Mouse (Mus musculus): Measurements from ENCODE around the gene AU040320. TPM values are rescaled to one million over a fixed set of nuclear protein-coding genes. Genes with fewer than 3 reads are reported as not detected.

AU040320 gene
- total RNA-seq, 2 experiments from 2014 or later: 27.4 to 29.5 TPM

DNA sequence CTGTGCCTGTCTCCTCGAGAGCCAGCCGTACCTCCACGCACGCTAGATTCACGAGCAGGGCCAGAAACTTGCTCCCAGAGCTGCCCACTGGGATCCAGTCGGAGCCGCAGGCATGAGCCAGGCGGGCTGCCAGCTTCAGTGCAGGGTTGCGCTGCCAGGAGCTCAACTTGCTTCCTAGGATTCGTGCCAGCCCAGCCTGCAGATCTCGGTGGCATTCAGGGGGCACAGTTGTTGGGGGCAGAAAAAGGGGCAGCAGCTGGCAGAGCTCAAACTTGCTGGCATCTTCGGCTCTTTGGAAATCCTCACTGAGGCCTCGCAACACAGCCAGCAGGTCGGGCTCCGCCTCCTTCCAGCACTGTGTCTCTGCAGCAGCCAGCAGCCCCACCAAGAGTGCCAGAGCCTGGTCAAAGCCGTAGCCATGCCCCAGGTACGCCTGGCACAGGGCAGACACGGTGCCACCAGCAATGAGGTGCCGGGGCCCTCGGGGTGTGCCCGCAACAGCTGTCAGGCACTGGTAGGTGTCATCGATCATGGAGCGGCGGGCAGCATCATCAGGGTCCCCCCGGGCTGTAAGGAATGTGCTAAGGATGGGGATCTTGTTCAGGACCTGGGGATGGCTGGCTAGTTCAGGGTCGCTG lies 3.2 kb upstream of the AU040320 start:
- DNase-seq: peak; percentile 57

- no peak for DNase-seq
Observed at GRCm38 (mm10) chr4:126750863-126751555, 2.3 kb upstream of the AU040320 start.

DNA sequence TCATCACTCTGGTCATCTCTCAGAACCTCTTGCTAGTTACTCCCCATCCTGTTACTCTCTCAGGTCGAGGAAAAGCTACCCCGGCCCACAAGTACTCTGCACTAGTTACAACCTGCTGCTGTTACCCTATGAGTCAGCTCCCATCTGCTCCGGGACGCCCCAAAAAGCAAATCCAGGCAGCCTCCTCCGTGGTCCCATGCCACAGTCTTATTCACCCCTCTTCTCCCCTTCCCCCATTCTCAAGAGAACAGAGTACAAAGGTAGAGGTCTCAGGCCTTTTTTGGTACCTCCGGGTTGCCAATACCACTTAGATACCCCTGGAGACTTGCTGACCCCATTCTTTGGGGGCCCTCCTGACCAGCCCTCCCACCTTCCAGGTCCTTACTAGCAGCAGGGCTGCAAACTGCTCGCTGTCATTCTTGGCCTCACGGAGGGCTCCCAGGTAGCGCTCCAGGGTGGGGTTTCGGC lies 1.8 kb upstream of the AU040320 start:
- no peak for DNase-seq

DNA sequence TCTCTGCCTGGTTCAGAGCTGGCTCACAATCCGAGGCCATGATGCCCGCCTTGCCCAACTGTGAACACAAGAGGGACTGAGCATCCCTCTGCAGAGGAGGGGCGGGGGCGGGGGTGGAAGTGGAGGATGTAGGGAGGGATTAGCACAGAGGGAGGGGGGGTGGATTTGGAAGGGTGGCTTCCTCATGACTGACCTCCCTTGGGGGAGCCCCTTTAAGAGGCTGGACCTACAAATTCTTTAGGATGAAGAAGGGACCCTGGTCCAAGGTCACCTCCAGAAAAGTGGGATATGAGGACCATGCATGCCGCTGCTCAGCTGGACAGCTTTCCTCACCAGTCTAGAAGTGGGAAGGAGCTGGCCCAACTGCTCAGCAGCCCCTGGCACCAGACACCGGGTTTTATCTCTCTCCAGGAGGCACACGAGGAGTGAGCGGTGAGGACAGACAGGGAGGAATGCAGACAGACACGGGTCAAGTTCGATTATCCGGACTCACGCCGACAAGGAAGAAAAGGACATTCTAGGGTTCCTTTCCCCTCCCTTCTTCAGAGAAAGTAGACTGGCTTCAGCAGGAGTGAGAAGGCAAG lies 1.2 kb upstream of the AU040320 start:
- DNase-seq: no peak

GRCm38 (mm10) chr4:126752608-126753141 lies 669 bp upstream of the AU040320 start:
- peak; percentile 8 for DNase-seq

DNA sequence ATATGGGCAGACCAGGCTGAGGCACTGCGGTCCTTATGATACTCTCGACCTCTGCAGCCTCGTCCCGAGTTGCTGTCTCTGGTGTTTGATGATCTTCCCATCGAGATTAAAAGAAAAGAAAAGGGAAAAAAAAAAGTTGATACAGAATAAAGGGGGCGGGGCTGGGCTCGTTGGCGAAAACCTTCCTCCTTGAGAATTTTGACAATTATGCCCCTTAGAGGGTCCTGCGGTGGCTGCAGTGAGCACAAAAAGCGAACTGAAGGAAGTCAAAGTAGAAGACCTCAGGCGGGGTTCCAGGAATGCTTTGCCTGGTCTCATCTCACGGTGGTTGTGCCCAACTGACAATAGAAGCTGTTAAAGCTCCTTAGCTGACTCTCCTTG lies 877 bp downstream of the AU040320 start:
- no peak for DNase-seq

- no peak for DNase-seq
Observed at GRCm38 (mm10) chr4:126754736-126755374, 1.5 kb downstream of the AU040320 start.

GRCm38 (mm10) chr4:126756766-126757165 lies 3.4 kb downstream of the AU040320 start:
- no peak for DNase-seq

GRCm38 (mm10) chr4:126758299-126758698 lies 5.0 kb downstream of the AU040320 start:
- DNase-seq: no peak

DNA sequence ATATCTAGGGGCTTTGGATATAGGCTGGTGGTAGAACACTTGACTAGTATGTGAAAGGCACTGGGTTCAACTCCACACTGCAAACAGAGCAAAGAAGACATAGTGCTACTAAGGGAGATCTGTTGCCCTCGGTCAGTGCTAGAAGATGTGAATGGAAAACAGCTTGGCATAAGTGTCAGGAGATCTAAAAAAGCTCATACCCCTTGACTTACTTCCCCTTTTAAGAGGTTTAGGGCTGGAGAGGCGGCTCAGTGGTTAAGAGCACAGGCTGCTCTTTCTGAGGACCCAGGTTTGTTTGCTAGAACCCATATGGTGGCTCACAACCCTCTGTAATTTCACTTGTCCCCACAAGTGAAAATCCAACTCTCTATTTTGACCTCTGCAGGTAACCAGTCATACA lies 6.1 kb downstream of the AU040320 start:
- no peak for DNase-seq

DNA sequence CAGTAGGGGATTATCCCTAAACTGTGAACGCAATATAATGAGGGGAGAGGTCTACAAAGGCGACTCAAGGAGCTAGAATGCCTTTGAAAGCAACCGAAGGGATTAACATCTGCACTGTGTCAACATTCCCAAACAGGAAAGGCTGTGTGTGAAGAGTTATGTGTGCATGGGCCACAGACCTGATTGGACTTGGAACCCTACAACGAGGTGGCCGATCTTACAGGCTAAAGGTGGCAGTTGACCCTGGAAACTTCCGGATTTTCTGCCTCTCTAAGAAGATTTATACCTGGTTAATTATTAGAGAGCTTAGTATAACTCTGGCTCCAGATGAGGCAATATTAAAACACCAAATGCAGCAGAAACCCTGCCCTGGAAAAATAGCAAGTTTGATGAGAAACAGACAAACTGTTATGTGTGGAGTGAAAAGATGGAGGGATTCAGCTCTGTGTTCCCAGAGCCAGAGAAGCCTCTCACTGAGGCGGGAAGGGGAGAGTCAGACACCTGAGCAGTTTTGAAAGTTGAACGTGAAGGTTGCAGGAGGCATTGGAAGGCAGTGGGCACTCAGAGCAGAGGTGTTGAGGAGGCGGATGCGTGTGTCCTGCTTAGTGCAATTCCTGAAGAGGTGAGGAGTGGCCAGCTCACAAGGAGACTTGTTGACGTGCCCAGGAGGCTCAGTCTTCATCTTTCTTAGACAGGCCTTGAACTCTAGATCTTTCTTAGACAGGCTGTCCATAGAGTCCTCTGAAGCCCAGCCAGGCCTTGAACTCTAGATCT lies 9.4 kb downstream of the AU040320 start:
- no peak for DNase-seq

- no peak for DNase-seq
Observed at GRCm38 (mm10) chr4:126763483-126763882, 10.1 kb downstream of the AU040320 start.

DNA sequence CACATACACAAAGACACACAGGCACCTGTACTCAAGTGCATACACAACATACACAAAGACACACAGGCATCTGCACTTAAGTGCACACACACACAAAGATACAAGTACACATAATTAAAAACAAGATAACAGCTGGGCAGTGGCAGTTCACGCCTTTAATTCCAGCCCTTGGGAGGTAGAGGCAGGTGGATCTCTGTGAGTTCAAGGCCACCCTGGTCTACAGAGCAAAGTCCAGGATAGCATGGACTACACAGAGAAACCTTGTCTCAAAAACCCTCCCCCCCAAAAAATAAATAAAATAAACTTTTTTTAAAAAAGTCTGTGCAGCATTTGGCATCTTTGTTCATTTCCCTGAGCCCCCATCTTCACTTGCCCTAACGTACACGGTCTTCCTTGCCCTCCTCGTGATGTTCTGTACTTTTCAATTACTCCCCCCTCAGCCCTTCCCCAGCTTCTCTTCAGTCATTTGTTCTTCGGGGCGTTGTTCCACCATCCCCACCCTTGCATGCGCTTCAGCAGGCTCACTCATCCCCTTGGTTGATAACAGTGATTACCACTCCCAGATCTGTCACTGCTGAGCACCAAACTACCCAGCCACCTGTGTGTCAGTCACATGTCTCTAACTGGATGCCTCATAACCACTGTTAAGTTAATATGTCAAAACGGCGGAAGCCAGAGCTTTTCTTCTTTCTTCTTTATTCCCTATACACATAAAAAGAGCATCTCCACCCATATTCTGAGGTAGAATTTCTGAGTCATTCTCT lies 16.6 kb downstream of the AU040320 start:
- DNase-seq: no peak

DNA sequence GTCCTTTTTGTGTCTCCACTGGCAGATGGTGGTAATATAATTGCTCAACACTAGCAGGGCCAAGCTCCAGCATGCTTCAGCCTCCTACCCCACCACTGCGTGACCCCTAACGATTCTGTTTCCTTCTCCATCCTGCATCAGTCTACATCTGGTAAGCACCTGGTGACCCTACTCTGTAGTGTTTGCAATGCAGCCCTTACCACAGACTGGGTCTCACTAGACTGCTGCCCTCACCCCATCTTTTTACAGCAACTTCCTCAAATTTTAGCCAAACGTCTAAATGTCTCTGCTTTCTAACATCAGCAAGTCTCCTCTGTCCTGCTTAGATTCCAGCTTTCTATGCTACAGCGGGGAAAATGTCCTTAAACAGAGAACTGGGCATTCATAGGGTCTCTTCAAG lies 17.5 kb downstream of the AU040320 start:
- no peak for DNase-seq

DNA sequence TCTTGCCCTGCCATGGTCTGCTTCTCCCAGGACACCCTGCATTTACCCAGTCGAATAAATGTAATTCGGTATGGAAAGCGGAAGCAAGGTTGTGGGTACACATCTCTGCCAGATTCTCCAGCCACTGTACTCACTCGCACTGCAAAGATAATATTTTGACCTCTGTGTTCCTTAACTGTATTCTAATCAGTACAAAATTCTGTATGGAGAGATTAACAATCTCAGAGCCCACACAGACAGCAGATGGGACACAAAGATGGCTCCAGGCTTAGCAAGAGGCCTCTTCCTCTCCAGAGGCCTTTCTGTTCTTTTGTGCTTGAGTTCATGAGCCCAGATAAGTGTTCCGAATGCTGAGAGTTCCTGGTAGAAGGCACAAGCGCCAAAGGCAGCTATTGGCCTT lies 20.5 kb downstream of the AU040320 start:
- DNase-seq: no peak

GRCm38 (mm10) chr4:126775182-126775581 lies 21.8 kb downstream of the AU040320 start:
- no peak for DNase-seq

DNA sequence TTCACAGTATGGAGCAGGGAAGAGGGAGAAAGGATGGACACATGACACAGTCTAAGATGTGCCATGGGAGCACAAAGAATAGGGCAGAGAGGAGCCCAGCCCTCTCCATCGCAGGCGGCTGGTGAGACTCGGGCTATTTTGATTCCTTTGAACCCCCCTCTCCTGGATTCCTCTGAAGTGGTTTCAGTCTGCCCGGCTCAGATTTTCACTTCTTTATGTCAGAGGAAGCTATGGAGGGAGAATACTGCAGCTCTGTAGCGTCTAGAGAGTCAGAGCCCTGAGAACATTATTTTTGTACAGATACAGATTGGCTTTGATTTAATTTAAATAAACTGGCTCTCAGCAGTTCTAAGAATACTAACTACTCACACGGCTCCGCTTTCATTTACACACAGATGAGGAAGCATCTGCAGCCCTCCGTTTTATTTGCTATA lies 25.8 kb downstream of the AU040320 start:
- no peak for DNase-seq

DNA sequence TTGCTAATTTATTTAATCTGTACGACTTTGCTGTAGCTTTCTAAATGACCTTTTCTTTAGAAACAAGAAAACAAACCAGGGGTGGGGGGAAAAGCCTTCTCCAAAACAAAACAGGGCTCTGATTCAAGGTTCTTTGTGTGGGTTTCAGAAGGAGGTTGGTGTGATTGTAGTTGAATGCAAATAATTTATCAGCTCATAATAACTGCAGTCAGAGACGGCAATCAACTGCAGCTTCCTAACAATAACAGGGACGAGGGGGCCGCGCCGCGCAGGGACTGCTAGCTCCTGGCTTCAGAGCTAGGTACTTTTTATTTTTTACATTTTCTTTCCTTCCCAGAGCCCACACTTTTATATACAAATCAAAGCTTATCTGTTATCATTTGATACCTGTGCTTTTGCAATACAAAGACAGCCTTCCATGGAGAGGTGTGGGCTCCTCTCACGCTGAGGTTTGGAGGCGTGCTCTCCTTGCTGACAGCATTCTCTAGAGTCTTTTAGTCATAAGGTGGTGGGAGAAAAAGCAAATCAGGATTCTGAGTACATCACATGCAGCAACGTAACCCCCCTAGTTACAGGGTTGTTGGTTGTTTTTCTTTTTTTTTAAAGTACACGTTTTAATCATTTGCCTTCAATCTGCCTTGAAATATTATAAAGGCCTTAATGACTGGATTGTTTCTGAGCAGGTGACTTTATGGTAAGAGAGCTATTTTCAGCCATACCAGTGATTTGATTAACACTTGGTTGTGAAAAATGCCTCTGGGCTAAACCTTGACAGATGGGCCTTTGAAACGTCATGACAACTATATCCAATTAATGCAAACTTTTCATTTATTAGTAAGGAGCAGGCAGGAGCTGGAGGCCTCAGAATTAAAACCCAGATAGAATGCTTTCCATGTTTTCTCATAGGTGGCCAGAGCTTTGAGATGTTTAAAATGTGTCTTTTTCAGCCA lies 26.8 kb downstream of the AU040320 start:
- no peak for DNase-seq

- no peak for DNase-seq
Observed at GRCm38 (mm10) chr4:126781871-126782270, 28.5 kb downstream of the AU040320 start.

- no peak for DNase-seq
Observed at GRCm38 (mm10) chr4:126782512-126782911, 29.2 kb downstream of the AU040320 start.

All from gastrocnemius, postnatal 25 days (tissue).